Mouse (Mus musculus) cerebellum, postnatal 25 days (tissue): ENCODE data around the gene Urb2.
"Not testable (repeated sequence)": the region's sequence is repeated elsewhere in the genome, so short reads cannot be mapped to it uniquely, and the experiment has no call there.

Experiments
- DNase-seq, 2 experiments: peaks; one replicate each; pipeline ENCODE4 v3.0.0; 2021; ENCODE audit warnings: mixed read lengths in 2 of 2

Gene Urb2

DNA sequence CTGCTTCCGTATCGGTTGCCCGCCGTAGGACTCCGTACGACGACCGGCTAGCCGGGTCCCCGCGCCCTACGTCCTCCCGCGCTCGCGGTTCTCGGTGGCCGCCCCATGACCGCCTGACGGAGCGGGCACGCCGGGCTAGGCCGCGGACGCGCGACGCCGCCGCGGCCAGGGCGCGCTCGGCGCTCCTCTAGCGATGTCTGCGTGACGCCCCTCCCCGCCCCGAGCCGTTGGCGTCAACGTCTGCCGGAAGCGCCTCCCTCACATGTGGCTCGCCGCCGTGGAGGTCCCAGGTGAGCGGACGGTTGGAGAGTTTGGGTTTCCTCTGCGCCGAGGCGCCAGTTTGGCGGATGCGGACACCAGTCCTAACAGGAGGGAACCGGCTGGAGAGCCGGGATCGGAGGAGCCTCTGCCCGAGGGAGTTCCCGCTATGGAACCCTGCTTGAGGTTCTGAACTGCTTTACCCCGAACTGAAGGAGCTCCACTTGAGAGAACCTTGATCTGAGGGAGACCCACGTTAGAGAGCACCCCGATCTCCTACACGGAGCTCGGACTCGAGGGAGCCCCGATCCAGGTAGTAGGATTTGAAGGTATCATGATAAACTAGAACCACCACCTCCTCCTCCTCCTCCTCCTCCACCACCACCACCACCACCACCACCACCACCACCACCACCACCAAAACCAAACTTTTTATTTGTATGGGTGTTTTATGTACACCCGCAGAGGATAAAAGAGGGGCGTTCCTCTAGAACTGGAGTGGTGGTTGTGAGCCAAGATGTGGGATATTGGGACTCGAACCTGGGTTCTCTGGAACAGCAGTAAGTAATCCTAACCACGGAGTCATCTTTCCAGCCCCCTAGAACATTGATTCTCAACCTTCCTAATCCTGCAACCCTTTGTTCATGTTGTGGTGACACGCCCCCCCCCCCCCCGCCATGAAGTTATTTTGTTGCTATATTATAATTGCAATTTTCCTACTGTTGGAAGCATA, at the start of gene Urb2, which contains the start of gene Taf5l:
Gene Urb2 (plus strand): TSS at position 272 of the 991 bp plus-strand sequence.
Gene Taf5l (minus strand): TSS at position 161 of the 991 bp plus-strand sequence.
- peak; percentile 97 to 98 for DNase-seq

DNA sequence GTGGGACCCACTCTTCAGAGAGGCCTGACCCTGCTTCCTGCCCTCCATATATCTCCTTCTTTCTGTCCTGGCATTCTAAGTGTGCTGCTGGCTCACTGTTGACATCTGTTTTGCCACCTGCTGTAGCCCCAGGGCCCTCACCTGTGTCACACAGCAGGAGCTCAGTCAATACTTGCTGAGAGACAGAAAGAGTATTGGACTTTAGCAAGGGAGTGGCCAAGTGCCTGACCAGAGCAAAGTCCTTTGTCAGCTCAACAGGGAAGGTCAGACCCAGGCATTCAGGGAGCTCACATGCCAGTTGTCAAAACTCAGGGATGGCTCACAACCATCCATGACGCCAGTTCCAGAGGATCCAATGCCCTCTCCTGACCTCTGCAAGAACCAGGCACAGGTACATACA, 47.8 kb upstream of the Urb2 start:
- no peak for DNase-seq

DNA sequence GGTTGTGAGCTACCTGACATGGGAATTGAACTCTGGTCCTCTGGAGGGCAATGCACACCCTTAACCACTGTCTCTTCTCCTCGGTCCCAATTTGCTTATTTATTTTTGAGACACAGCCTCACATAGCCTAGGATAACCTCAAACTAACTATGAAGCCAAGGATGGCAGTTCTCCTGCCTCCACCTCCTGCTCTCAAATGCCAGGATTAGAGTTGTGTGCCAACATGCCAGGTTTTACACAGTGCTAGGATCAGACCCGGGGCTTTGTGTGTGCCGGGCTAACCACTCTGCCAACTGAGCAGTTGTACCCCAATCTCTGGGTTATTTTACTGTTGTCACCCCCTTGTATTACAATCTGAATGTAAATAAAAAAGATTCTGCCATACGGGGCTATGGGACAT, 43.8 kb upstream of the Urb2 start:
- DNase-seq: peak in 1 of 2 experiments; percentile 22

DNA sequence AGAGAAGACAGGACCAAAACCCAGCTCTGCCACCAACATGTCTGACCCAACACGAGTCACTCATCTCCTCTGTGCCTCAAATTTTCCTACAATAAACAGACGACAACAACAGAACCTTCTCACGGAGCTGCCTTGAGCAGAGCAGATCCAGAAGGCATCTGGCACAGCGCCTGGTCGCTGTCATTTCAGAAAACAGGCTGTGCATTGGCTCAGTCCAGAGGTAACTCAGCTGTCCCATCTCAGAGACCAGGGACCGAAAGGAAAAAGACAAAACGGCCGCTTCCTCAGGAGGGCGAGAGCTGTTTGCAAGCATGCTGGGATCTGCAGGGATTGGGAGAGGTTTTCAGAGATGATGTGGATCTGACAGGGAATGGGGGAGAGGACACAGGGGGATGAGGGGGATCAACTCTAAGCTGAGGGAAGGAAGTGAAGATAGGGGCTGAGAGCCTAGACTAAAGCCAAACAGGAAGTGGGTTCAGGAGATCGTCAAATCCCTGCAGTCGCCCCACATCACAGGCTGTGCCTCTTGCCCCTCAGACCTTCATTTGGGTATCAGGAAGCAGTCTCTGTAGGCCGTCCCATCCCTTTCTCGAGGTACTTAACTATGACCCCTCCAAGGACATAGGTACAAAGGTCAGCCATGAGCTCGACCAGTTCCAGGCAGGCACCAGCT, 43.0 kb upstream of the Urb2 start:
- DNase-seq: peak; percentile 28 to 63

- DNase-seq: no peak
Measured at GRCm38 (mm10) chr8:123978926-123979325, 42.4 kb upstream of the Urb2 start.

GRCm38 (mm10) chr8:123980239-123980638, 41.1 kb upstream of the Urb2 start:
- no peak for DNase-seq

DNA sequence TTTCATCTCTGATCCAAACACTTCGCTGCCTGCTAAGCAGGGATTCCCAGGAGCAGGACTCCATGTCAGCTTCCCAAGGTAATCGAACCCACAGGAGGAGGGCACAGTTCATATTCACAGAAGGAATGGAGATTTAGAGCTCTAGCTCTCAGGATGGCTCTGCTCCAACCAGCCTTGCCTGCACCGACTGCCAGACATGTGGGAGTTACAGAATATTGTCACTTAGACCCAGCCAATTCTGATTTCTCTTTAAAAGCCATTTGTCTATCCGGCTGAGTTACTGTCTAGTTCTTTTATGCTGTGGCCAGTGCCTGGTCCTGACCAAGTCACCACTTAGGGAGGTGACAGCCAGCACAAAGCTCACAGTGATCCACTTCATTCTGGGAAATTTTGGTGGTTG, 39.6 kb upstream of the Urb2 start:
- peak; percentile 23 to 45 for DNase-seq

DNA sequence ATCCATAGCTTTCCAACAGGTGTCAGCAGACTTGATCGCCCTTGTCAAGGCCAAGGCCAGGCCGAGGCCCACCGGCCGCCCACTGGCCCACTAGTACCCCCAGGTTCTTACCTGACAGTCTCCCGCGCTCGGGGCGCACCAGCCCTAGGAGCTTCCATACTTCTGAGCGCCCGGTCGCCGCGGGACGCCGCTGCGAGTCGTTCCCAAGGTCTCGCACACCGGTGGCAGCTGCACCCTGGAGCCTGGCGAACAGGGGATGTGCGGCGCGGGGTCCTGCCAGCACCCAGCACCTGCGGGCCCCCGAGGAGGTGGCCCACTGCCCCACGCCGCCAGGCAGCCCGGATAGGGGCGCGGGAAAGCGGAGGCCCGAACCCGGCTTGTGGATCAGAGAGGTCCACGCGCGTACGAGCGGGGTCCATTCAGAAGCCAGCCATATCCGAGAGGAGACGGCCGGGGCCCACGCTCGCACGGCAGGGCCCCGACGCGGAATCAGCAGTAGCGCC, 39.0 kb upstream of the Urb2 start:
- DNase-seq: peak in 1 of 2 experiments; percentile 56

- DNase-seq: peak; percentile 89 to 92
Measured at GRCm38 (mm10) chr8:123982826-123983400, 38.4 kb upstream of the Urb2 start, which contains the start of gene Abcb10. TSS of gene Abcb10 (minus strand) at chr8:123983122.

GRCm38 (mm10) chr8:123988605-123989038, 32.7 kb upstream of the Urb2 start:
- DNase-seq: no peak

- DNase-seq: no peak
Measured at GRCm38 (mm10) chr8:123989128-123989527, 32.2 kb upstream of the Urb2 start.

DNA sequence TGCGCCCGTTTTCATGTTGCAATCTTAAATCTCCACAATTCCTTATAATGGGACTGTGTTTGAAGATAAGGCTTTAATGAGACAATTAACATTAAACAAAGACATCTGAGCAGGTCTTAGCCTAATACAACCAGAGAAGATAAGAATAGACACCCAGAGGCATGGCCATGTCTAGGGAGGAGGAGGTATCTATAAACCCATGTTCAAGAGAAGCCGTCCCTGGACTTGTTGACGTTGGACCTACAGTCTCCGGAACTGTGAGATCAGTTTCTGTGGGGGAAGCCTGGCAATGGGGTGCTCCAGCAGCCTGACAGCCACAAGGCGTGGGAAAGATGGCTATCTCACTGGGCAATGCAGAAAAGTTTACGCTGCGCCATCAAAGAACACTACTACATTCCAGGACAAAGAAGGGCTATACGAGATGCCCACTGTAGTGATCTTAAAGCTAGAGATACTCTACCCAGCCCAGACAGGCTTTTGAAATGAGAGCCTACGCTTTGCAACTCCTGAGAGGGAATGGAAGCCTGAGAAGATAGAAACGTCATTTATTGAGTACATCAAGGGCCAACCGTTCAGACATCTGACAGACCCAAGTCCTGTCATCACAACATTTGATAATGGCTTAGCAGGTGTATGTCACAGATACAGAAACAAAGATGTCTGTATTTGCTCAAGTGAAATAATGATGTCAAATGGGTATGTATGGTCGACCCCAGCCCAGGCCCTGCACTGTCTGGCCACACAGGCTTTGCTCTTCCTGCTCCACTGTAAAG, 30.8 kb upstream of the Urb2 start:
- no peak for DNase-seq

GRCm38 (mm10) chr8:123992587-123992986, 28.7 kb upstream of the Urb2 start:
- DNase-seq: peak in 1 of 2 experiments; percentile 25

- no peak for DNase-seq
Measured at GRCm38 (mm10) chr8:123993597-123993996, 27.7 kb upstream of the Urb2 start.

GRCm38 (mm10) chr8:123993997-123994396, 27.3 kb upstream of the Urb2 start:
- DNase-seq: no peak

- no peak for DNase-seq
Measured at GRCm38 (mm10) chr8:123999568-123999967, 21.7 kb upstream of the Urb2 start.

DNA sequence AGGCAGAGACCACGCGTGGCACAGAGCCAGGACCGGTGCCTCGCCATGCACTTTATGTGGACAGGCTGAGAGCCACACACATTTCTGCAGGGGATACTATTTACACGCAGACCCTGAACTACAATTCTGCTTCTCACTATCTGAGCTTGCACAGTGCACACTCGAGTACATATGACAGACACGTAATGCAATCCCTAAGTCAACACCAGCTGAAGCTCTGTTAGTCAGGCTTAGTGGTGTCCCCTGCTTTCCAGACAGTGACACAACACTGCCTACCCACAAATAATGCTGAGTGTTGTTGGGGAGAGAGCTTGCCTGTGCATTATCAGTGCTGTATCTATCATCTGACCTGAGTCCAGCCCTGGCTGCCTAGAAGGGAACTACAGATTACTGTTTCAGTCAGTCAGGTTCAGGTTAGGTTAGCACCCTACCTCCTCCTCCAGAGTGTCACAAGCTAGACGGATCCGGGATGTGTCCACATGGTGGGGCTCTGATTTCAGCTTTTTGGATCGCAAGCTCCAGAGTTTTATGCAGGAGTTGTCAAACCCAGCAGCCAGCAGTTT, 18.7 kb upstream of the Urb2 start:
- DNase-seq: no peak

DNA sequence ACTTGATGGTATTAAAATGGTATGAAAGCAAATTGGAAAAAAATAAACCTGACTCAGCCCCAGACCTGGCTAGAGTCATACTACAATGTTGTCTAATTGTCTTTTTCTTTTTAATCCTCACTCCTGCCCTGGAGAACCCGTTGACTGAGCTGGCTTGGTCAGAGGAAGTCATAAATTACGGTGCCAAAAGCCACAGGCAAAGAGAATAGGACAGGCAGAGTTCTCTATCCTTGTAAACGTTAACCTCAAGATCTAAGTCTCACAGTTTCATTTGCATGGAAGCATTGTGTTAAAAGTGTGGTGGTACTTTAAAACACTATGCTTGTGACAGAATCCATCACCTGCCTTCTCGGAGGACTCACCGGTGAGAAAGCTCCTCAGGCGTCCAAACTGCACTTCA, 13.5 kb upstream of the Urb2 start:
- no peak for DNase-seq

- no peak for DNase-seq
Measured at GRCm38 (mm10) chr8:124011580-124011979, 9.7 kb upstream of the Urb2 start.

DNA sequence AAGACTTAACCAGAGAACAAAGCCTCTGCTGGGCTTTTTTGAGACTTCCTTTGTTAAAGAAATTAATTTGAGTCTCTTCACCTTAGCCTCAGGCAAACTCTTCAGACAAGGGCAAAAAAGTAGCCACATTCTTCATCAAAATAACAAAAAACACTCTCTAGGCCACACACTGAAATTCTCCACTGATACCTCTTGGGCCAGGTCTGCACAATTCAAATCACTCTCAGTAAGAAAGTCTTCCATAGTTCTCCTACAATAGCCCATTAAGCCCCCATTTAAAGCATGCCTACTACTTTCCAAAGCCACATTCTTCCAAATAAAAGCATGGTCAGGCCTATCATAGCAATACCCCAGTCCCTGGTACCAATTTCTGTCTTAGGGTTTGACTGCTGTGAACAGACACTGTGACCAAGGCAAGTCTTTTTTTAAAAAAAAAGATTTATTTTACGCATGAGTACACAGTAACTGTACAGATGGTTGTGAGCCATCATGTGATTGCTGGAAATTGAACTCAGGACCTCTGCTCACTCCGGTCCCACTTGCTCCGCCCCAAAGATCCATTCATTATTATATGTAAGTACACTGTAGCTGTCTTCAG, 9.2 kb upstream of the Urb2 start:
- no peak for DNase-seq

DNA sequence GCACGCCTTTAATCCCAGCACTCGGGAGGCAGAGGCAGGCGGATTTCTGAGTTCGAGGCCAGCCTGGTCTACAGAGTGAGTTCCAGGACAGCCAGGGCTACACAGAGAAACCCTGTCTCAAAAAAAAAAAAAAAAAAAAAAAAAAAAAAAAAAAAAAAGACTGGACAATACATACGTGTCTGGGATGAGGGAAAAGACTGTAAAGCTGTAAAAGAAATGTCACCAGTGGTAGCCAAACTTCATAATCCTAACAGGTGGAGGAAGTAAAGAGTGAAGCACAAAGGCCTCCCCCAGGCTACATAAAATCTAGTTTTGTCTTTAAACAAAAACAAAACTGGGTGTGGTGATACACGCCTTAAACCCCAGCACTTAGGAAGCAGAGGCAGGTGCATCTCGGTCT, 7.0 kb upstream of the Urb2 start:
- not testable (repeated sequence) for DNase-seq
